Mouse (Mus musculus) hematopoietic stem cell, adult 5-6 weeks (primary cell): ENCODE results near the gene Caly. TPM values are rescaled to one million over a fixed set of nuclear protein-coding genes. Genes with fewer than 3 reads are reported as not detected.

ENCODE experiments used
- ATAC-seq, 2 experiments: fragments of 125-278 bp in 1 of 2; replicated peaks in 1 of 2; 2 replicates each; pipeline ENCODE4 v1.8.0; 2016 to 2017; ENCODE audit warnings: inconsistent platforms in 2 of 2, mild to moderate bottlenecking in 2 of 2, moderate number of reproducible peaks in 2 of 2, low read depth in 1 of 2, moderate TSS enrichment in 1 of 2; ENCODE audit not compliant: low FRiP score in 2 of 2, poor library complexity in 2 of 2, severe bottlenecking in 2 of 2, insufficient read depth in 1 of 2, low TSS enrichment in 1 of 2
- total RNA-seq: library from RNA; stranded (forward); fragments of 172-1452, 232-1000 nt; gene quantifications from 2 replicates; pipeline ENCODE4 v1.2.3, GENCODE M21; 2017

Gene Caly
- not detected in 2 replicates for total RNA-seq

DNA sequence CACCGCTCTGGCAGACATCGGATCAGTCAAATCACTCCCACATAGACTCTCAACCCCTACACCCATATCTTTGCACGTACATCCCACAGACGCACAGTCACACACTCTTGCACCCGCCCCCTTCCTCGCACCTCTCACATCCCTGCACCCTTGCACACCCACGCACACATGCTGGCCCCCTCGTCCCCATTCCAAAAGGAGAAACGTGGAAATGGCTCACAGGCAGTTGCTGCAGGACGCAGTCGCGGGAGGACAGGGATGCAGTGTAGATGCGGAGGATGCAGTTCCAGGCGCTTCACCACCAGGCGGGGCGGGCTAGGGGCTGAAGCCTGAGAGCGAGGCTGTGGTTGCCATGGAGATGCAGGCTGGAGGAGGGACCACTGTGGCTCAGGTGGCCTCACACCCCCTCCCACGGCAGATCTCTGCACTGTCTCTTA is at the start of gene Caly:
Gene Caly (minus strand): TSS at position 307 of the 437 bp plus-strand sequence.
- peak; percentile 54 to 55; a peak in 3 of 4 replicates for ATAC-seq

DNA sequence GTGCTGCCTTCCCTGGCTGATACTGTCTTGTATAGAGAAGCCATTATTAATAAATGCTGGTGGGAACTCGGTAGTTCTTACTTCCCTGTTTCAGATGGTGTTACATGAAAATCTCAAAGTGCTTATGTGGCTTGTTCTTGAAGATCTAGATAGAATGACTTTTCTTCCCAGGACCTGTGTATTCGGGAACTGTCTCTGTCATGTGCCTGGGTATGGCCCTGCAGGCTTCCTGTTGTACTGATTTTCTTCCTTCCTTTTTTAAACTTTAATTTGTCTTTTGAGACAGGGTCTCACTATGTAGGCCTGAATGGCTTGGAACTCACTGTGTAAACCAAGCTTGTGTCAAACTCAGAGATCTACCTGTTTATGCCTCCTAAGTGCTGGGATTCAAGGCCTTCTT is 45.6 kb upstream of the Caly start:
- ATAC-seq = no peak

DNA sequence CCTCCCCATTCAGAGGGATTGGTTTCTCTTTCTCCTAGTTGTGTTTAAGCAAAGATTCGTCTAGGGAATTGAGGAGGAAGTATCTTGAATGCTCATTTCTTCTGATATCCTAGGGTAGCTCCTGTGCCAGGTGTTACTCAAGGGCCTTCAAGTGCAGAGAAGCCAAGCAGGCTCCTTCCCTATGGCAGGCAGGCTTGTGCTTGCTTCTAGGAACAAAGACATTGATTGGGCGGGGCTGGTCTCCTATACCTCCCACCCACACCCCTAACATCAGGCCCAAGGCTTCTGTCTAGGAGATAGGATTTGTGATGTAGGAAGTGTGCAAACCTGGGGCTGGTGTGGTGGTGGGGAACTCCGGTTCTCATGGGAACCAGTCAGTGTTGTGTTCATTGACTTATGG is 44.6 kb upstream of the Caly start:
- ATAC-seq = no peak

DNA sequence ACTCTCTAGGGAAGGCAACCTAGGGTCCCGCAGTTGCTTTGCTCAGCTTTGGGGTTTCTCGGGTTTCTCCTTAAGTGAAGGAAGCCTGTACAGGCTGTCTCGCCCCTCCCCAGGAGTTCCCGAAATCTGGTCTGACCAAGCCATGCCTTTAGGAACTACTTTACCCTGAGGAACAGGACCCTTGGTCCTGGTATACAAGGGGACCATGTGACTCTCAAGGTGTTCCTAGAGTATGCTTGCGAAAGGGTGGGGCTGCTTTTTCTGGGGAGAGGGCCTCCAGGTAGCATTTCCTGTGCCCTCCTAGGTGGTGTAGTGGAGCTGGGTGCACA is 43.6 kb upstream of the Caly start:
- no peak for ATAC-seq

DNA sequence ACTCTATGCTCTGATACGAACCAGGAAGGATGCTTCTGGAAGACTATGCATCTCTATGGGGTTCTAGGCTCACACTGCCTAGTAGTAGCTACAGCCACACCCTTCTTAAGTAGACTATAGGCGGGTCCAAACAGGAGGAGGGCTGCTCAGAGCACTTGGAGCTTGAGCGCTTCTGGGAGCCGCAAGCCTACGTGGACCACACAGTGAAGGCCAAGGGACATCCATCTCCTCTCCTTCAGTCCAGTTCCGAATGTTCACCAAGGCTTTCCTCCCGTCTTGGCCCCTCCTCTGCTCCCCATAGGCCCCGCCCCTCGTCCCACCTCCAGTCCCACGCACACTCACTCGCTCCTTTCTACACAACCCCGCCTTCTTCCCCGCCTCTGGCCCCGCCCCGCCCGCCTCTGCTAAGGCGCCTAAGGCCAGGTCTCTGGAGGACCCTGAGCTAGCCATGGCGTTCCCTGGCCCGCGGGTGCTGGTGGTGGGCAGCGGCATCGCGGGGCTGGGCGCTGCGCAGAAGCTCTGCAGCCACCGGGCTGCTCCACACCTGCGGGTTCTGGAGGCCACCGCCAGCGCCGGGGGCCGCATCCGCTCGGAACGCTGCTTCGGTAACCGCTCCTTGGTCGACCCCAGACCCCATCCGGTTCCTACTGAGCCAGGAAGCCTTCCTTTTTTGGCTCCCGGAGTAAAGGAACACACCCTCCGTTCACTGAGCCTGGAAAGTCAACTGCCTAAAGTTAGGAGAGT is 43.1 kb upstream of the Caly start:
- ATAC-seq = peak; percentile 95 to 96

DNA sequence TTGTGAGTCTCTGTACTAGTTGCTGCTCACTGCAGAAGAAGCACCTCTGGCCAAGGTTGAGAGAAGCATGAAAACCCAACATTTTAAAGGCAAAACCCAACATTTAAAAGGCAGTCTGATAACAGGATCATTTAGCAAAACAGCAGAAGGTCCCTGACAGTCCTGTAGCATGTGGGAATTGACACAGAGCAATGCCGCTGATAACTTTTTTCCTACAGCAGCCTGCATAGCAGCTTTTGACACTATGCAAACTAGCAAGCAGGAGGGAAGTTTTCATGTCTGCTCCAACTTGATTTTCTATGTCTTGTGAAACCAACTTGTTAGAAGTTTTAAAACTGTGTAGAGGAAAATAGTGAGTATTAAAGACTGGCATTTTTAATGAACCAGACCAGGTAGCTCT is 42.0 kb upstream of the Caly start:
- ATAC-seq = no peak

DNA sequence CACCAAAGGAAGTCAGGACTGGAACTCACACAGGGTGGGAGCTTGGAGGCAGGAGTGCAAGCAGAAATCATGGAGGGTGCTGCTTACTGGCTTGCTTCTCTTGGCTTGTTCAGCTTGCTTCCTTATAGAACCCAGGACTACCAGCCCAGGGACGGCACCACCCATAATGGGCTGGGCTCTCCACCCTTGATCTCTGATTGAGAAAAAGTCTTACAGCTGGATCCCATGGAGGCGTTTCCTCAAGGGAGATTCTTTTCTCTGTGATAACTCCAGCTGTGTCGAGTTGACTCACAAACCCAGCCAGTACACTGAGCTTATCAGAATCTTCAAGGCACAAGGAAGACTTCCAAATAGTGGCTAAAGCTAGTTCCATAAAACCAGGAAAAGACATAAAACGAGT is 40.4 kb upstream of the Caly start:
- no peak for ATAC-seq

DNA sequence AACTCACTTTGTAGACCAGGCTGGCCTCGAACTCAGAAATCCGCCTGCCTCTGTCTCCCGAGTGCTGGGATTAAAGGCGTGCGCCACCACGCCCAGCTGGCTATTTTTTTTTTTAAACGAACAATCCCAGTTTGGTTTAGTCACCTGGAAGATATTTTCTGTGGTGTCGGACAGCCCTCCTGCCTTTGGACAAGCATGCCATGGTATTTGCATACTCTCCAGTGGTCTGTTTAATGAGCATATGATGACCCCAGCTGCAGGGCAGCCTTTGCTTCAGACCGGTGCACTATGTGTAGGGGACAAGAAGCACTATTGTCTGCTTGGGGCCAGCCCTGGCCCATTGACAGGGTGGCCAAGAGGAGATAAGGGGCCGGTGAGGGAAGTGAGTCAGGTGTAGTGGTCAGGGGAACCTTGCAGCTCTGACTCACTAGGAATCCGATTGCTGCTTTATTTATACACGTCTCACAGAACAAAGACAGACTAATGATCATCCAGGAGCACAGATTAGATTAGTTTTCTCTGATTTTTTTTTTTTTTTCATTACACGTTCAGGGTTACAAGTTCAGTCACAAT is 39.1 kb upstream of the Caly start:
- no peak for ATAC-seq

DNA sequence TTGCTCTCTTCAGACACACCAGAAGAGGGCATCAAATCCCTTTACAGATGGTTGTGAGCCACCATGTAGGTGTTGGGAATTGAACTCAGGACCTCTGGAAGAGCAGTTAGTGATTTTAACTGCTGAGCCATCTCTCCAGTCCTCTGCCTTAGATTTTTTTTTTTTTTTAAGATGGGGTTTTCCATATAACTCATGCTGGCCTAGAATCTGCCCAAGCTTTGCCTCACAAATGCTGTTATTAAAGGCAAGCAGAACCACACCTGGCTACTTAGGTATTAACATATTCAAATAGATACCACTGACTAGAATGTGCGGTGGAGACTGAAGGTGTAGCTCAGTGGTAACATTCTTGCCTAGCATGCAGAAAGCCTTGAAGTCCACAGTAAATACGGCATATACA is 38.1 kb upstream of the Caly start:
- no peak for ATAC-seq

DNA sequence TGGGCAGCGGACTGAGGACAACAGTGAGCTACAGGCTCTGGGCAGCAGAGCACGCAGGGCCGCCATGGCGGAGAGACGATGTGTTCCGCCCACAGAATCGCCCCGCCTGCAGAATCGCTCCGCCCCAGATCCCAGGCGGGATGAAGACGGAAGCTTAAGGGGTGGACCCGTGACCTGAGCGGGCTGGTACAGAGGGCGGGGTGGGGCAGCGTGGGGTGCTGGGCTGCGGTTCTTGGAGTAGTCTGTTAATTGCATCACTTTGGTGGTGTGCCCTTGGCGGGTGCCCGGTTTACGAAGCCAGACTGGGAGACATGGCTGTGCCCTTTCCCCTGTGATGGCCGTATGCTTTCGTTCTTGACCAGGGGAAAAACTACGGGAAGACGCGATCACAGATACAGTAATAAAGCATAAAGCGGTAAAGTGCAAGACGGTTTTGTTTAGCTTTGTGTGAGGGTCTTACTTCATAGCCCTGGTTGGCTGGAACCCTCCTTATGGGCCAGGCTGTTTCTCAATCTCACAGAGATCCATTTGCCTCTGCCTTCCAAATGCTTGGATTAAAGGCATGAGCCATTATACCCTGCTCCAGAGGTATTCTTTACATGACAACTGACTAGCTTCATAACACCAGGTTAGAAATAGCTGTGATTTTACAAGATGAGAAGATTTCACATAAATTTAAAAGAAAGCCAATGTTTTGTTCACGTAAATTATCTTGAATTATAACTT is 34.1 kb upstream of the Caly start, which contains the start of gene Echs1:
Gene Echs1 (minus strand): TSS at position 148 of the 726 bp plus-strand sequence.
- ATAC-seq = peak; percentile 99 to 100

DNA sequence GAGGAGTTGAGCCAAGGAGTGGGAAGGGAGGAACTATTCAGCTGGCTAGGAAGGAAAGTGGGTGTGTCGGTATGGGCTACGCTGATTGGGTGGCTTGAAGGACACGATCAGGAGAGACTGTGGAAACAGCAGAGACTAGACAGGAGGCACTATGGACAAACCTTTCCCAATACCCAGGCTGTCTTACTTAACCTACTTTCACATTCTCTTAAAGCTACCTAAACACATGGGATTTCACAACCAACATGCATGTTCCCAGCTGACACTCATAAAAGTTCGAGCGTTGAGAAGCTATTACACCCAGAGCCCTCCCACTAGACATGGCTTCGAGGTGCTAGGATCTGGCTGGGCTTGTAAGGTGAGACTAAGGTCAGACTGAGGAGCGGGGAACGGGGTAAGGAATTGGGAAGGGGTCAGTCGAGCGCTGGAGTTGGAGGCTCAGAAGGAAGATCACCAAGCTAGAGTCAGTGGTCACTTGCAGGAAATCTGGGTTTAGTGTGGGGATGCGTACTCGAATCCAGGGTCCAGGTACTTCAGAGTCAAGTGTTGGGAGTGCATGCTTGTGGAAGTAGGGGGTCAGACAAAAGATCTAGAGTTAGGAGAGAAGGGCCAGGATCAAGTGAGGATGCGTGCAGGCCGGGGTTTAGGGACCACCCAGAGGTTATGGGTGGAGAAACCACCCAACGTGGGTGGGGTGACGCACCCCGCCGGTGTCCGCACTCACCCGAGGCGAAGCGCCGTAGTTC is 33.4 kb upstream of the Caly start, which contains the start of gene Paox:
Gene Paox (plus strand): TSS at position 217 of the 746 bp plus-strand sequence.
- ATAC-seq = peak; percentile 40 to 60

DNA sequence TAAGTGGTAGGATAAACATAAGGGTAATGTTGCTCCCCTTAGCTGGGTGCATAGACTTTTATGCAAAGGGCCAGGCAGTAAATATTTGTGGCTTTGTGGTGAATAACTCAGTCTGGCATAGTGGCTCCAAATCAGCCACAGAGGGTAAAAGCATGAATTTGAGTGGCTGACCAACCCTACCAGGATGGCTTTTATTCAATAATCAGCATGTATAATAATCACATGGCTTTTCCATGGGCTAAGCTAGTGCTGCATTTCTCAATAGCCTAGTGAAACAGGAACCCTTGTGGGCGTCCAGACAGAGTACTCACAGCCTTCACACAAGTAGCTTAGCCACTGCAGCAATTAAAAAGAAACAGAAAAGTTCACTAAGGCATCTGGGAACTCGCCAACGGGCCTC is 29.6 kb upstream of the Caly start:
- no peak for ATAC-seq

DNA sequence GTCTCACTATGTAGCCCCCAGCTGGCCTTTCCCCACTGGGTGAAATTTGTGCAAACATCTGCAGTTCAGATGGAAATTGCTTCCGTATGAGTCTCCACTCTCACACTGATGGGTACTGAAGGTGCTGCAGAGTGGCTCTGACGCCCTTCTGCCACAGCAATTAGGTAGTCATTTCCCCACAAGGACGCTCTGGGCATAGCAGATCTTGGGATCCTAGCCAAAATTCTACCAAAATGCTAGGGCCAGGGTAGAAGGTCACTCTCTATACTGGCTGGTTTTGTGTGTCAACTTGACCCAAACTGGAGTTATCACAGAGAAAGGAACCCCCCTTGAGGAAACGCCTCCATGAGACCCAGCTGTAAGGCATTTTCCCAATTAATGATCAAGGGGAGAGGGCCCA is 21.7 kb upstream of the Caly start:
- no peak for ATAC-seq

DNA sequence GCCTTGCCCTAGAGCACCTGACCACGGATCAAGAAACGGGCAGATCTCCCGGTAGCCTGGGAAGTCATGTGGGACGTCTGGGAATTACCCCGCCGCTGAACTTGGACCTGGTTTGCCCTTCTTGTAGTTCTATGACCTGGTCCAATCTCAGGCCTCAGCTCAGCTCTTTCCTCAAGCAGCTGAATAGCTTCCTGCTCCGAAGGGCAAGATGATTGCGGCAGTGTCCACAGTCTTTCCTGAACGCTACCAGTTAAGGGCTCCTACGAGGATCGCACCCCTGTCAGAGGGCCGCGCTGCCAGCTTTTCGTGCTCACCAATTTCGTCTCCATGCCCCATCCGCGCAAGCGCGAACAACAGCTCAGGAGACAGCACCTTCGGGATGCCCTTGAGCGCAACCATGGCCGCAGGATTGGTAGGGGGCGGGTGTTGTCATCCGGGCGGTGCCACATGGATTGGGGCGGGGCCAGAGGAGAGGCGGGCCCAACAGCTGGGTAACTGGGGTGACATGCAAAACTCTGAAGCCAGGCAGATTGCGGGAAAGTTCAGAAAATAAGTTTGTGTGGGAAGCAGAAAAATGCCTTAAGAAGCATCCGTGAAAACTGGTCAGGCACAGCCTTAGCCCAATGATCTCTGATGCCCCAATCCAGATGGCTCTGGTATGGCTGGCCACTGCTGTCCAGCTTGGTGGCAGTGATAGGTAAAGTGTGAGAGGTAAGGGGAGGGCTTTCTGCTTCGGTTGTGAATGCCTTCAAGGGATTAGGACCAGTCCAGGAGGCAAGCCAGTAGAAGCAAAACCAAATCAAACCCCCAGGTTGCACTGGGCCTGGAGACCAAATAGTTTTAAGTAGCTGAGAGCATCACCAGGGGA is 19.9 kb upstream of the Caly start, which contains the start of gene Fuom:
Gene Fuom (minus strand): TSS at position 449 of the 868 bp plus-strand sequence.
- ATAC-seq = peak; percentile 96 to 97

DNA sequence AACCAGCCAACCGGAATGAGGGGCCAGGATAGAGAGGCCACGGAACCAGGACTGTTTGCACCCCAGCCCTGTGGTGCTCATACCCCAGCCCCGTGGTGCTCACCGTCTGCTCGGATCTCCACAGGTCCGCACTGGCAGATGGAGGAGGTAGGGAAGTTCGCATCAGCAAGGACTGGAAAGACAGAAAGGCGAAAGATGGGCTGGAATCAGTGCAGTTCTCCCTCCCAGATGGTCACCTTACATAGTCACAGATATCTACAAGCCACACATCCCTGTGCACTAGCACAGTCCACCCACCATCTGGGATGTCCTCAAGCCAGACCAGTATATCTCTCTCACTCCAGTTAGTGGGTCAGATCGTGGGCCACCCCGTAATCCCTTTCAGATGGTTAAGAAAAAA is 19.1 kb upstream of the Caly start:
- ATAC-seq = no peak

DNA sequence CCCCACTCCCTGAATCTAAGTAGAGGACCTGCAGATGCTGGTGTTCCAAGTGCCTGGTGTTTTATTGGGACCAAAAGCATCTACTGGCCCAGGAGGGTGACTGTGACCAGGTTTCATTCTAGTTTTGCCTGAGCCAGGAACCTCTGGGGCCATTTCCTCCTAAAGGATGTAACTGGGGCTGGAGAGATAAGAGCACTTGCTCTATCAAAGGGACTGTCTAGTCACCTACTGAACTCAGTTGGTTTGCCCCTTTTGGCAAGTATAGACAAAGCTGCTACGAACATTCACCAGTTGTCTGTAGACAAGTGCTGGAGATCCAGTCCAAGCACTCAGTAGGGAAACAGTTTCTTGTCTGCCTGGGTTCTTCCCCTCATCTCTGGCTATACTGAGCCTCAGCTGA is 16.1 kb upstream of the Caly start:
- ATAC-seq = no peak

DNA sequence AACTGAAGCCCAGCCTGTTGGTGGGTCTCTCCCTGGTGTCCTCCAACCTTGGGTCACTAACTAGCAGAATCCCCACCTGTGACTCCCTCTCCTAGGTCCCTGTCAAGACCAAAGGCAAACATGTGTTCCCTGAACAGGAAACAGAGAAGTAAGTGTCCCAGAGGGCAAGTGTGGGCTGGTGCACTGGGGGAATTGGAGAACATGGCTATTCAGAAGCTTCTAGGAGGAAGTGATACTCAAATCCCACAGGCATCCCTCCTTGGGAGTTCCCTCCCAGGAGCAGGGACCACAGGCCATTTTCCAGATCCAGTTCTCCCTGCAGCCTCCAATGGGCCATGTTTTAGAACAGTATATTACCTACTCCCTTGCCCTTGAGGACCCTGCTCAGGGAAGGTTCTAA is 13.7 kb upstream of the Caly start:
- no peak for ATAC-seq
